Mouse (Mus musculus) forebrain, embryonic 12.5 days (tissue): ENCODE results near the gene Ptpn3. TPM values are rescaled to one million over a fixed set of nuclear protein-coding genes. Genes with fewer than 3 reads are reported as not detected.
A peak's percentile ranks its signal among the peaks of the same experiment; 100 is the strongest.

Source experiments
- ATAC-seq: fragments of 200-750 bp; cut with Nextera tagmentation; 2 replicates; pipeline ENCODE4 v1.8.0; 2017; ENCODE audit warnings: moderate TSS enrichment; ENCODE audit not compliant: low FRiP score
- H3K27ac ChIP-seq: fragments of 300-500 bp; sonication (generic); 2 replicates; pipeline ENCODE4 v1.5.1; 2016; ENCODE audit warnings: mild to moderate bottlenecking
- H3K27me3 ChIP-seq: fragments of 300-500 bp; sonication (generic); 2 replicates; pipeline ENCODE4 v1.6.1; 2016; ENCODE audit warnings: mild to moderate bottlenecking
- H3K36me3 ChIP-seq: fragments of 300-500 bp; sonication (generic); replicated peaks from 2 replicates; pipeline ENCODE4 v1.6.1; 2016; ENCODE audit warnings: mild to moderate bottlenecking
- H3K4me1 ChIP-seq: fragments of 300-500 bp; sonication (generic); 2 replicates; pipeline ENCODE4 v1.6.1; 2016
- H3K4me2 ChIP-seq: fragments of 300-500 bp; sonication (generic); 2 replicates; pipeline ENCODE4 v1.6.1; 2016; ENCODE audit warnings: mild to moderate bottlenecking, moderate library complexity
- H3K4me3 ChIP-seq: fragments of 300-500 bp; sonication (generic); replicated peaks from 2 replicates; pipeline ENCODE4 v1.5.1; 2016; ENCODE audit warnings: mild to moderate bottlenecking
- H3K9ac ChIP-seq: fragments of 300-500 bp; sonication (generic); 2 replicates; pipeline ENCODE4 v1.6.1; 2016; ENCODE audit warnings: mild to moderate bottlenecking
- H3K9me3 ChIP-seq: fragments of 300-500 bp; sonication (generic); 2 replicates; pipeline ENCODE4 v1.6.1; 2016
- WGBS: fragments of 180-500 bp; shearing (Covaris S2); methylation state at CpG from one replicate; pipeline ENCODE4 v1.1.7; 2016; 5-methylcytosine and 5-hydroxymethylcytosine counted together
- polyA plus RNA-seq: library from polyadenylated mRNA; unstranded; fragments of >200 nt; fragmentation: Nextera tagmentation; extraction: Ambion mirVana; gene quantifications from 2 replicates; pipeline ENCODE4 v1.2.1, GENCODE M21; 2016

The Ptpn3 gene
- polyA plus RNA-seq = 1.7 and 2.4 TPM in 2 replicates

- peak within 1 kb of the TSS; percentile 17 for H3K9ac ChIP-seq
- H3K36me3 ChIP-seq = no peaks in the 10 kb centered on the region
- peak; percentile 81 for ATAC-seq
- under 1% methylated on average over 42 of the region's 42 CpGs for WGBS
- H3K27ac ChIP-seq = peak within 1 kb of the TSS; percentile 46; the same call in 1 of the 2 replicates
- H3K9me3 ChIP-seq = no peaks in the 10 kb centered on the region
- peaks cover 53% of the 10 kb centered on the region for H3K27me3 ChIP-seq
- peak within 1 kb of the TSS; percentile 80 for H3K4me3 ChIP-seq
- H3K4me2 ChIP-seq = peak within 1 kb of the TSS; percentile 95
- peaks cover 25% of the 10 kb centered on the region for H3K4me1 ChIP-seq
Observed at GRCm38 (mm10) chr4:57301410-57302313, at the start of gene Ptpn3. Ptpn3 (minus strand) TSS chr4:57301837.

GRCm38 (mm10) chr4:57350541-57350940, 48.9 kb upstream of the Ptpn3 start:
- H3K4me3 ChIP-seq = no peak overlapping the region
- no peak overlapping the region for H3K9ac ChIP-seq
- no peak for ATAC-seq
- no peaks in the 10 kb centered on the region for H3K4me1 ChIP-seq
- no peak overlapping the region for H3K27ac ChIP-seq
- H3K4me2 ChIP-seq = no peak overlapping the region
- WGBS = 88% methylated on average over 2 of the region's 2 CpGs
- H3K27me3 ChIP-seq = no peaks in the 10 kb centered on the region
- no peaks in the 10 kb centered on the region for H3K36me3 ChIP-seq
- no peaks in the 10 kb centered on the region for H3K9me3 ChIP-seq

GRCm38 (mm10) chr4:57343996-57344395, 42.4 kb upstream of the Ptpn3 start:
- Histone ChIP-seq H3K4me1 (no peaks in the 10 kb centered on the region), H3K27me3 (no peaks in the 10 kb centered on the region), H3K4me2 (no peak overlapping the region), H3K4me3 (no peak overlapping the region), H3K36me3 (no peaks in the 10 kb centered on the region), H3K9ac (no peak overlapping the region), H3K27ac (no peak overlapping the region), H3K9me3 (no peaks in the 10 kb centered on the region)
- 96% methylated on average over 7 of the region's 7 CpGs for WGBS
- no peak for ATAC-seq

GRCm38 (mm10) chr4:57338923-57339322, 37.3 kb upstream of the Ptpn3 start:
- 89% methylated on average over 17 of the region's 17 CpGs for whole genome bisulfite sequencing
- no peak overlapping the region for H3K9ac ChIP-seq
- H3K4me2 ChIP-seq = no peak overlapping the region
- H3K4me3 ChIP-seq = no peak overlapping the region
- no peaks in the 10 kb centered on the region for H3K27me3 ChIP-seq
- no peaks in the 10 kb centered on the region for H3K9me3 ChIP-seq
- no peak for ATAC-seq
- no peaks in the 10 kb centered on the region for H3K4me1 ChIP-seq
- H3K27ac ChIP-seq = no peak overlapping the region
- no peaks in the 10 kb centered on the region for H3K36me3 ChIP-seq

GRCm38 (mm10) chr4:57338061-57338460, 36.4 kb upstream of the Ptpn3 start:
- no peaks in the 10 kb centered on the region for H3K4me1 ChIP-seq
- H3K9ac ChIP-seq = no peak overlapping the region
- WGBS = 84% methylated on average over 9 of the region's 9 CpGs
- no peak overlapping the region for H3K27ac ChIP-seq
- no peaks in the 10 kb centered on the region for H3K9me3 ChIP-seq
- H3K36me3 ChIP-seq = no peaks in the 10 kb centered on the region
- H3K4me3 ChIP-seq = no peak overlapping the region
- H3K4me2 ChIP-seq = no peak overlapping the region
- no peaks in the 10 kb centered on the region for H3K27me3 ChIP-seq
- no peak for ATAC-seq

- Histone ChIP-seq H3K27me3 (no peaks in the 10 kb centered on the region), H3K4me1 (no peaks in the 10 kb centered on the region), H3K27ac (no peak overlapping the region), H3K4me3 (no peak overlapping the region), H3K9ac (no peak overlapping the region), H3K36me3 (no peaks in the 10 kb centered on the region), H3K4me2 (no peak overlapping the region), H3K9me3 (no peaks in the 10 kb centered on the region)
- ATAC-seq = no peak
- 39% methylated on average over 9 of the region's 9 CpGs for WGBS
Observed at GRCm38 (mm10) chr4:57335000-57335666, 33.5 kb upstream of the Ptpn3 start.

- 92% methylated on average over 12 of the region's 12 CpGs for WGBS
- Histone ChIP-seq H3K36me3 (no peaks in the 10 kb centered on the region), H3K27ac (no peak overlapping the region), H3K4me1 (no peaks in the 10 kb centered on the region), H3K9me3 (no peaks in the 10 kb centered on the region), H3K4me2 (no peak overlapping the region), H3K27me3 (no peaks in the 10 kb centered on the region), H3K4me3 (no peak overlapping the region), H3K9ac (no peak overlapping the region)
- no peak for ATAC-seq
Observed at GRCm38 (mm10) chr4:57333926-57334548, 32.4 kb upstream of the Ptpn3 start.

- WGBS = 98% methylated on average over 3 of the region's 3 CpGs
- H3K4me2 ChIP-seq = no peak overlapping the region
- no peak overlapping the region for H3K9ac ChIP-seq
- no peaks in the 10 kb centered on the region for H3K9me3 ChIP-seq
- ATAC-seq = no peak
- no peaks in the 10 kb centered on the region for H3K4me1 ChIP-seq
- H3K4me3 ChIP-seq = no peak overlapping the region
- no peaks in the 10 kb centered on the region for H3K27me3 ChIP-seq
- H3K27ac ChIP-seq = no peak overlapping the region
- no peaks in the 10 kb centered on the region for H3K36me3 ChIP-seq
Observed at GRCm38 (mm10) chr4:57332511-57332910, 30.9 kb upstream of the Ptpn3 start.

GRCm38 (mm10) chr4:57320606-57321327, 19.1 kb upstream of the Ptpn3 start:
- Histone ChIP-seq H3K4me3 (no peak overlapping the region), H3K9me3 (no peaks in the 10 kb centered on the region), H3K9ac (no peak overlapping the region), H3K4me1 (0 out of 2 replicates have a peak, but pooled peaks cover 6% of the 10 kb centered on the region), H3K4me2 (no peak overlapping the region), H3K27ac (no peak overlapping the region), H3K36me3 (no peaks in the 10 kb centered on the region), H3K27me3 (0 out of 2 replicates have a peak, but pooled peaks cover 4% of the 10 kb centered on the region)
- WGBS = 41% methylated on average over 23 of the region's 23 CpGs
- ATAC-seq = no peak

- H3K27me3 ChIP-seq = 0 out of 2 replicates have a peak, but pooled peaks cover 4% of the 10 kb centered on the region
- no peaks in the 10 kb centered on the region for H3K9me3 ChIP-seq
- H3K4me3 ChIP-seq = no peak overlapping the region
- no peak overlapping the region for H3K27ac ChIP-seq
- no peaks in the 10 kb centered on the region for H3K36me3 ChIP-seq
- no peak for ATAC-seq
- H3K4me1 ChIP-seq = 0 out of 2 replicates have a peak, but pooled peaks cover 6% of the 10 kb centered on the region
- no peak overlapping the region for H3K9ac ChIP-seq
- H3K4me2 ChIP-seq = no peak overlapping the region
- 60% methylated on average over 10 of the region's 10 CpGs for WGBS
Observed at GRCm38 (mm10) chr4:57318525-57319212, 17.0 kb upstream of the Ptpn3 start.
